Mouse (Mus musculus) olfactory bulb, adult 2 months (tissue): ENCODE data around the gene Rnf167.

Experiments
- CTCF ChIP-seq: fragments of 200-500 bp; IDR thresholded peaks from 2 replicates; pipeline ENCODE4 v1.5.1; 2012; ENCODE audit warnings: low read depth, mild to moderate bottlenecking, low read length, moderate library complexity; ENCODE audit not compliant: insufficient read depth
- POLR2A ChIP-seq: fragments of 200-500 bp; IDR thresholded peaks from 2 replicates; pipeline ENCODE4 v1.6.1; 2012; ENCODE audit warnings: mild to moderate bottlenecking, low read depth, low read length, moderate library complexity; ENCODE audit not compliant: insufficient read depth

GRCm38 (mm10) chr11:70651391-70651790, 4.4 kb downstream of the Rnf167 start:
- no peak for TF ChIP-seq POLR2A
- no peak for TF ChIP-seq CTCF
